Mouse (Mus musculus): ENCODE measurements at regions not wholly inside any gene's neighbourhood (a gene's known extent, or its start where the extent isn't known, plus 50 kb on each side); places are given as distances from the start of the nearest gene placed in this dataset.

- H3K9ac ChIP-seq (replicated peaks; ENCODE audit: low read depth, low read length) = no peak overlapping the region
- H3K27ac ChIP-seq (ENCODE audit: low read depth, low read length) = no peak overlapping the region
- no peaks in the 10 kb centered on the region for H3K9me3 ChIP-seq (ENCODE audit: control insufficient read depth, low read length)
- no peaks in the 10 kb centered on the region for H3K4me1 ChIP-seq (ENCODE audit: control insufficient read depth, insufficient read depth, low read length)
- no peaks in the 10 kb centered on the region for H3K27me3 ChIP-seq (ENCODE audit: control insufficient read depth, insufficient read depth, low read length)
- 80% methylated on average over 7 of the region's 7 CpGs for WGBS
- no peak overlapping the region for H3K4me2 ChIP-seq (ENCODE audit: low read depth, low read length)
- H3K4me3 ChIP-seq (ENCODE audit: low read depth, low read length) = no peak overlapping the region
- ATAC-seq (ENCODE audit: low read depth) = no peak
- no peaks in the 10 kb centered on the region for H3K36me3 ChIP-seq (ENCODE audit: control insufficient read depth, insufficient read depth, low read length)
Observed at GRCm38 (mm10) chr6:147199955-147200354, 64.0 kb downstream of the Pthlh start.

GRCm38 (mm10) chr6:147199411-147199810 is 64.6 kb downstream of the Pthlh start:
- H3K27me3 ChIP-seq (ENCODE audit: control insufficient read depth, insufficient read depth, low read length) = no peaks in the 10 kb centered on the region
- no peaks in the 10 kb centered on the region for H3K36me3 ChIP-seq (ENCODE audit: control insufficient read depth, insufficient read depth, low read length)
- H3K4me2 ChIP-seq (ENCODE audit: low read depth, low read length) = no peak overlapping the region
- H3K4me1 ChIP-seq (ENCODE audit: control insufficient read depth, insufficient read depth, low read length) = no peaks in the 10 kb centered on the region
- ATAC-seq (ENCODE audit: low read depth) = no peak
- H3K9ac ChIP-seq (replicated peaks; ENCODE audit: low read depth, low read length) = no peak overlapping the region
- H3K27ac ChIP-seq (ENCODE audit: low read depth, low read length) = no peak overlapping the region
- H3K9me3 ChIP-seq (ENCODE audit: control insufficient read depth, low read length) = no peaks in the 10 kb centered on the region
- no peak overlapping the region for H3K4me3 ChIP-seq (ENCODE audit: low read depth, low read length)

- H3K36me3 ChIP-seq (ENCODE audit: control insufficient read depth, insufficient read depth, low read length) = no peaks in the 10 kb centered on the region
- no peak overlapping the region for H3K4me3 ChIP-seq (ENCODE audit: low read depth, low read length)
- H3K4me2 ChIP-seq (ENCODE audit: low read depth, low read length) = no peak overlapping the region
- 69% methylated on average over 4 of the region's 4 CpGs for WGBS
- no peaks in the 10 kb centered on the region for H3K27me3 ChIP-seq (ENCODE audit: control insufficient read depth, insufficient read depth, low read length)
- ATAC-seq (ENCODE audit: low read depth) = no peak
- no peak overlapping the region for H3K27ac ChIP-seq (ENCODE audit: low read depth, low read length)
- H3K9me3 ChIP-seq (ENCODE audit: control insufficient read depth, low read length) = no peaks in the 10 kb centered on the region
- H3K4me1 ChIP-seq (ENCODE audit: control insufficient read depth, insufficient read depth, low read length) = no peaks in the 10 kb centered on the region
- H3K9ac ChIP-seq (replicated peaks; ENCODE audit: low read depth, low read length) = no peak overlapping the region
Observed at GRCm38 (mm10) chr6:147196432-147196831, 67.6 kb downstream of the Pthlh start.

- ATAC-seq (ENCODE audit: low read depth) = no peak; the same call in 1 of the 2 replicates
- H3K4me3 ChIP-seq (ENCODE audit: low read depth, low read length) = no peak overlapping the region
- no peaks in the 10 kb centered on the region for H3K9me3 ChIP-seq (ENCODE audit: control insufficient read depth, low read length)
- WGBS = 75% methylated on average over 4 of the region's 4 CpGs
- no peak overlapping the region for H3K9ac ChIP-seq (replicated peaks; ENCODE audit: low read depth, low read length)
- no peak overlapping the region for H3K27ac ChIP-seq (ENCODE audit: low read depth, low read length)
- no peak overlapping the region for H3K4me2 ChIP-seq (ENCODE audit: low read depth, low read length)
- no peaks in the 10 kb centered on the region for H3K36me3 ChIP-seq (ENCODE audit: control insufficient read depth, insufficient read depth, low read length)
- H3K27me3 ChIP-seq (ENCODE audit: control insufficient read depth, insufficient read depth, low read length) = no peaks in the 10 kb centered on the region
- no peaks in the 10 kb centered on the region for H3K4me1 ChIP-seq (ENCODE audit: control insufficient read depth, insufficient read depth, low read length)
Observed at GRCm38 (mm10) chr6:147195277-147195676, 68.7 kb downstream of the Pthlh start.

- H3K9ac ChIP-seq (replicated peaks; ENCODE audit: low read depth, low read length) = no peak overlapping the region
- WGBS = 43% methylated on average over 5 of the region's 5 CpGs
- no peaks in the 10 kb centered on the region for H3K4me1 ChIP-seq (ENCODE audit: control insufficient read depth, insufficient read depth, low read length)
- H3K4me2 ChIP-seq (ENCODE audit: low read depth, low read length) = no peak overlapping the region
- no peak overlapping the region for H3K27ac ChIP-seq (ENCODE audit: low read depth, low read length)
- H3K36me3 ChIP-seq (ENCODE audit: control insufficient read depth, insufficient read depth, low read length) = no peaks in the 10 kb centered on the region
- peak; percentile 21; the same call in 1 of the 2 replicates for ATAC-seq (ENCODE audit: low read depth)
- H3K27me3 ChIP-seq (ENCODE audit: control insufficient read depth, insufficient read depth, low read length) = no peaks in the 10 kb centered on the region
- no peak overlapping the region for H3K4me3 ChIP-seq (ENCODE audit: low read depth, low read length)
- no peaks in the 10 kb centered on the region for H3K9me3 ChIP-seq (ENCODE audit: control insufficient read depth, low read length)
Observed at GRCm38 (mm10) chr6:147187710-147188109, 76.3 kb downstream of the Pthlh start.

- no peak for ATAC-seq (ENCODE audit: low read depth)
- Histone ChIP-seq H3K4me1 (ENCODE audit: control insufficient read depth, insufficient read depth, low read length) (no peaks in the 10 kb centered on the region), H3K9me3 (ENCODE audit: control insufficient read depth, low read length) (no peaks in the 10 kb centered on the region), H3K27ac (ENCODE audit: low read depth, low read length) (no peak overlapping the region), H3K4me2 (ENCODE audit: low read depth, low read length) (no peak overlapping the region), H3K4me3 (ENCODE audit: low read depth, low read length) (no peak overlapping the region), H3K27me3 (ENCODE audit: control insufficient read depth, insufficient read depth, low read length) (no peaks in the 10 kb centered on the region), H3K9ac (replicated peaks; ENCODE audit: low read depth, low read length) (no peak overlapping the region), H3K36me3 (ENCODE audit: control insufficient read depth, insufficient read depth, low read length) (no peaks in the 10 kb centered on the region)
- WGBS = 85% methylated on average over 7 of the region's 7 CpGs
Observed at GRCm38 (mm10) chr6:147178276-147178675, 85.7 kb downstream of the Pthlh start.

GRCm38 (mm10) chr6:147176176-147176575 is 85.0 kb downstream of the Klhl42 start:
- Histone ChIP-seq H3K27ac (ENCODE audit: low read depth, low read length) (no peak overlapping the region), H3K36me3 (ENCODE audit: control insufficient read depth, insufficient read depth, low read length) (no peaks in the 10 kb centered on the region), H3K9me3 (ENCODE audit: control insufficient read depth, low read length) (no peaks in the 10 kb centered on the region), H3K9ac (replicated peaks; ENCODE audit: low read depth, low read length) (no peak overlapping the region), H3K4me2 (ENCODE audit: low read depth, low read length) (no peak overlapping the region), H3K4me1 (ENCODE audit: control insufficient read depth, insufficient read depth, low read length) (no peaks in the 10 kb centered on the region), H3K27me3 (ENCODE audit: control insufficient read depth, insufficient read depth, low read length) (no peaks in the 10 kb centered on the region), H3K4me3 (ENCODE audit: low read depth, low read length) (no peak overlapping the region)
- 85% methylated on average over 1 of the region's 1 CpGs for WGBS
- no peak for ATAC-seq (ENCODE audit: low read depth)

Measured in neural tube, embryonic 14.5 days (tissue).